Mouse (Mus musculus) thymus, postnatal 10 days (tissue): ENCODE measurements around the gene Tnc.
A peak's percentile ranks its signal among the peaks of the same experiment; 100 is the strongest.
"Not testable (repeated sequence)": the region's sequence is repeated elsewhere in the genome, so short reads cannot be mapped to it uniquely, and the experiment has no call there.

Experiments
- DNase-seq, 2 experiments: peaks; one replicate each; pipeline ENCODE4 v3.0.0; 2021; ENCODE audit warnings: low spot score in 2 of 2

Tnc gene

DNA sequence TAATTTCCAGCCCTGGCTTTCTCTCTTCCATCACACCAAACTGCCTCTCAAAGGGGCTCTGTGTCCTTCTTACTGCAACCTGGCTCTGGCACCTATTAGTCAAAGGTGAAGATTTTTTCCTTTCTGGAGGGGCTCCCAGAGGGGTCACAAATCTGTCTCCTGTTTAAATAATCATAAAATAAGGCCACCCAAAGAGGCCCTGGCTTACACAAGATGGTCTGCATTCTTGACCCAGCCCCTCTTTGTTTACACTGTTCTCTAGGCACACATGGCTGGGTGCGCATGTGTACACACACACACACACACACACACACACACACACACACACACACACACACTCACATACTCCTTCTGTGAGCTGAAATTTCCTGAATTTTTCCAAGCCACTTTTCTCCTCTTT is 83.4 kb downstream of the Tnc start:
- no peak for DNase-seq

DNA sequence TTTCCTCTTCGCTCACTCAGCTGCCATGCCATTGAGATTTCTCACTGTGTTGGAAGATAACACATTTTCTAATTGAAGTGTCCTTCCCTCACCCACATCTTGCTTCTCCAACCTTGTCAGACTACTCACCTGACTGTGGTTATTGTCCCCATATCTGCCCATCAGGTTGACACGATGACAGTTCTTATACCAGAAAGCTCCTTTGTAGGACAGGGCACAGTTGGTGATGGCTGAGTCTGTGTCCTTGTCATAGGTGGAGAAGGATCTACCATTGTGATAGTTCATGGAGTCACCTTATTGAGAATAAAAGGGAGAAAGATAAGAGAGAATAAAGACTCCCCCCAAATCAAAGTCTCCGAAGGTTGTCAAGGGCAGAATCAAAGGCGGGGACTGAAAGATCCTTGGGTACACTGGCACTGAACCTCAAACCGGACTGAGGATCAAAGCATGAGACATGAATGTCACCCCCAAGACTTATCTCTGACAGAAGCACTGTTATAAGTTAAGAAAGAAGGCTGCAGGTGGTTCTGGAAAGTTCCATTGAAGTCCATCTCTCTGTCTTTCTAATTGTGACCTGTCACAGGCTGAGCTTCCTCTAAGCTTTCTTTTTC is 84.9 kb downstream of the Tnc start:
- DNase-seq = no peak

DNA sequence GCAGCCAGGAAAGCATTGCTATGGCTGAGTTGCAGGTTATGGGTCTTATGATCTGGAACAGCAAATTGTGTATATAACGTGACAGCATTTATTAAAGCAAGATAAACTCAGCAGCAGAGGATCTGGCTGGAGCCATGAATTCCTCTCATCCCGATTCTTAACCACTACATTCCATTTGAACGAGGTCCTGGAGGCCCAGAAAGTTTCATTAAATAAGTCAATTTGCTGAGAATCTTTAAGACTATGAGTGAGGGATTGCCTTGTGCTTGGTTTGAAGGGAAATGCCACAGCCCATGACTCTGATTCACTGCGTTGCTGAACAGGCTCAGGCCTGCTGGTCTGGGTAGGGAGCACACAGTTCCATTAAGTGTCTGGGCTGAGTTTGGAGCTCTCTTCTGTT is 88.2 kb downstream of the Tnc start:
- DNase-seq = no peak

DNA sequence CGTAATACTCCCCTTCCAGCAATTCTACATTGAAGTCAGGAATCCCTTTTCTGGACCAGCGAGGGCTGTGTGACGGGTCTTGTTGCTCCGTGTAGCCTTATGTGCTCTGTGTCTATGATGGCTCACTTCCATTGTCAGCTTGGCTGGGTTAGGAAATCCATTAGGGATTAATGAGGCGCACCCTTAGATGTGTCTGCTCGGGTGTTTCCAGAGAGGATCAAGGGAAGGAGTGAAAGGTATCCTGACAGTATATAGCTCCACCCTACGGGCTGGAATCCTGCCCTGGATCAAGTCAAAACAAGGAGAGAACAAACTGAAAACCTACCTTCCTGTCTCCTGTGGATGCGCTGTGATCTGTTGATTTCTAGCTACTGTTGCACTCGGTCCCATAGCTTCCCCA is 96.8 kb downstream of the Tnc start:
- no peak for DNase-seq

DNA sequence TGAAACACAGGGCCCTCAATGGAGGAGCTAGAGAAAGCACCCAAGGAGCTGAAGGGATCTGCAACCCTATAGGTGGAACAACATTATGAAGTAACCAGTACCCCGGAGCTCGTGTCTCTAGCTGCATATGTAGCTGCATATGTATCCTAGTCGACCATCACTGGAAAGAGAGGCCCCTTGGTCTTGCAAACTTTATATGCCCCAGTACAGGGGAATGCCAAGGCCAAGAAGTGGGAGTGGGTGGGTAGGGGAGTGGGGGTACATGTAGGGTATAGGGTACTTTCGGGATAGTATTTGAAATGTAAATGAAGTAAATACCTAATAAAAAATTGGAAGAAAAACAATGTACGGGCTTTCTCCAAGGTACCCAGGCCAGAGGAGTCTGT is 98.1 kb downstream of the Tnc start:
- DNase-seq = not testable (repeated sequence)

DNA sequence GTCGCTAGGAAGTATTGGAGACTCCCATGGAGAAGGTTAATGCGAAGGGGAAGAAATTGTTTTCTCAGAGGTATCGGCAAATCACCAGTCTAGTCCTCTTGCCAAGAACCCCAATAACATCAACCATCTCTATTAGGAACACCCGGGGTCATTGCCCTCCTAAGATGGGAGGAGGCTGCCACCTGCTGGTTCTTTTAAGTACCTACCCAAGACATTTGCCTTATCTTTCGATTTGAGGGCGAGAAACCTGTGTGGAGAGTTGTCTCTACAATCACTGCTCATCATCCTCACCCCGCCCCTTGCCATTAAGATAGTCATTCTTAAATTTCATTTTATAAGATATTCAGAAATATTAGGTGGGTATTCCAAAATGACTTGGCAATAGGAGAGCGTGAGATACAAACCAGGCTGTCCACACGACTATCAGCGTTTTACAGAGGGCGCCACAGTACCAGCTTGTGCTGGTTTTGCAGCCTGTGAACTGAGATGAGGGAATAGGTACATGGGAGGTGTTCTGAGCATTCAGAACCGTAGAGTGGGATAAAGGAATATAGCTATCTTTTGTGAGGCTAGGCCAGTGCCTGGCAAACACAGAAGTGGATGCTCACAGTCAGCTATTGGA is 98.6 kb downstream of the Tnc start:
- peak; percentile 22 to 66 for DNase-seq

DNA sequence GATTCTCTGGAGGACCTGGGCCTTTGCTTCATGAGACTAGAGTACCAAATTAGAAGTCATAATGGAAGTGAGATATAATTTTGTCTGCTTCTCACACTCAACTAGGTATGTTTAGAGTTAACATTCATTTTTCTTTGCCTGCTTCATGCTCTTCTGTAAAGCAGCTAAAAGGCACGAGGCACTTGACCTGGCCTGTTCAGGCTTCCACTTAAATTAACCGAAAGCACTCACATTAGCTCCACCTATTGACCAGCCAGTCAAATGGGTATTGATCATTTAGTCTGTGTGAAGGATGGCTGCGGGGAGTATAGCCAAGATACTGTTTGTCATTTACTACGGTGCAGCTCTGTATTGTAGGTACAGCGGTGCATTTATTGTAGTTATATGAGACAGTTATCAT is 103.0 kb downstream of the Tnc start:
- DNase-seq = no peak

DNA sequence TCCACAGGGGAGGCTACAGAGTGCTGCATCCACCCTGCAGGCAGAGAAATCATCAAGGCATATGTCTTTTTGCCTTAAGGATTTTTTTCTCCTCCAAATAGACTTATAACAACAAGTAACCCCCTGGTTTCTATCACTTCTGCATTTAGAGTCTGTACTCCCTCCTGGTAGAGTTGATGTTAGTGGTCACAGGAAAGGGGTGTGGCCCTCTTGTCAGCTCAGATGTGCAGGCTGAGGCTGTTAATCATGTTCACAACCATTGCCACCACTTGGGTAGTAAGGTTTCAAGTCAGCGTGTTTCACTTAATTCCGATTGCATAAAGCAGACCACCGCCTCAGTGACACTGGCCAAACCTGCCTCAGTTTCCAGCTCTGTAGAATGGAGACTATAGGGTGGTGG is 103.9 kb downstream of the Tnc start:
- DNase-seq = no peak

DNA sequence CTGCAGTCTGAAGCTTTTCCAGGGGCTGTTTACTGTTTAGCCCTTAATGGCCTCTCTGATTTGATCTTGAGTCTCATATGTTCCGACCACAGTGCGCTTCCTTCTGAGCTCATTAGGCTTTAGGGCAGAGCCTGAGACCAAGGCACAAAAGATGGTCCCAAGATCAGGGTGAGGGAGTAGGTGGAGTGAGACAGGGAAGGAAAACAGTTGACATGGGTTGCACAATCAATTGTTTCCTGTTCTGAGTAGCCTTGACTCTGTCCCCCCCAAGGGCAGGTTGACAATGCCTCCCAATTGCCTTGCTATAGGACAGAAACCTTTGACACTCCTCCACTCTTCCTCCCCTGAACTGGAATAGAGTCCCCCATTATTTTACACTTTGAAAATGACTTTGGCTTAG is 105.4 kb downstream of the Tnc start:
- no peak for DNase-seq

DNA sequence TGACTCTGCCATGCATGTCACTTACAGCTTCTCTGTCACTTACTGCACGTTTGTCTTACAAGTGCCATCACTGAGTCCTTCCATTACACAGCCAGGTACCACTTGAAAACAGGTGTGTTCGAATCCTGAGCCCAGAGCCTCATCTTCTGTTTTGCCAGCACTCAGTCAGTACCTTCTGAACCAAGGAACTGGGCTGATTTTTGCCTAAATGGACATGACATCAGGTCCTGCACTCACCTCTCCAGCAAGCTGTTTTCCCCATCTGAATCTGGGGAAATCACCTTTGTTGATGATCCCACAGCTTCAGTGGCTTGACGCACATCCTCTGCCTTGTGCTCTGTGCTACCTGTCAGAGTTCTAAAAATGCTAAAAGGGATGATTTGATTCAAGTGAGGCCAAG is 107.4 kb downstream of the Tnc start:
- DNase-seq = no peak

DNA sequence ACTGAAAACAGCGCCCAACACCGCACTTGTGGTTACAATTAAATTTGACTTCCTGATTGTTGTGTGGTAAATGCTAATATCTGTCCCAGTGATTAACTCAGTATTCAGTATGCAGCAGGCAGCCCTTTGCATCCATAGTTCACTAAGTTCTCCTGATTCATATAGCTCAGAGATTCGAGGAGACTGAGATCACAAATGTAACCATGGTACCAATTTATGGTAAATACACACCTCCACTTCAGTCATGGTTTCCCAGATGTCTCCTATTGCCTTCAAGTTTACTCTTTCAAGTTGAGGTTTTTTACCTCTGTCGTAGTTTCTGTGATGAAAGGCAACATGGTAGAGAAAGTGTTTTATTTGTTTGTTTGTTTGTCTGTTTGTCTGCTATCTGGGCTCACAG is 110.9 kb downstream of the Tnc start:
- DNase-seq = no peak

DNA sequence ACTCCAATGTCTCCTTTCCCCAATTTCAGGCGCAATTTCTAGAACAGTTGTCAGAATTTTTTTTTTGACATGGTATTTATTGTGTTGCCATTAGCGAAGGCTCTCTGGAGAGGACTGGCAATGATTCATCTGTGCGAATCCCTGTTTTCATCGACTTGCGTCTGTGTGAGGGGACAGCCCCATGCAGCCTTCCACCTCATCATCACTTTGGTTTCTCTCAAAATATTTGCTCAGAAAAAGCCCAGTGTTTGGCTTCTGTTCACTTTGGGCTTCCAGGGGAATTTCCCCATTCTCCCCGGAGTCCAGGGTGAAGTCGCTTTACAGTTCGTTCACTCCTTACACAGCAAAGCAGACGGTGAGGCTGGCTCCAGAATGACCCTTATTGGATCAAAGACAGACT is 111.5 kb downstream of the Tnc start:
- DNase-seq = no peak

DNA sequence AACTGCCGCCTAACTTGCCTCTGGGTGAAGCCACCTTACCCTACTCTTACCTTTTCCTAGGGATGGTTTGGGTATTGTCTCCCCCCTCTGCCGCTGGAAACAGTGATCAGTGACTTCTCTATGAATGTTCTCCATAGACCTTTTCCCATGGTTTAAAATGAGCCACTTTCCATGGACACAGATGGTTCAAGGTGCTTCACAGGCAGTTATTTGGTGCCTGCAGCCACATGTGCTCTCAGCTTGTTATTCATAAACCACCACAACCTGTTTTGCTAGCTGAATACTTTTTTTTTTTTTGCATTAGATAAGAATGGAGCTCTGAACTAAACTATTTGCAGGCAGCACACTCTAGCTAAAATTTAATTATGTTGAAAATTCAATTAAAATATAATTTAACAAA is 116.0 kb downstream of the Tnc start:
- no peak for DNase-seq

DNA sequence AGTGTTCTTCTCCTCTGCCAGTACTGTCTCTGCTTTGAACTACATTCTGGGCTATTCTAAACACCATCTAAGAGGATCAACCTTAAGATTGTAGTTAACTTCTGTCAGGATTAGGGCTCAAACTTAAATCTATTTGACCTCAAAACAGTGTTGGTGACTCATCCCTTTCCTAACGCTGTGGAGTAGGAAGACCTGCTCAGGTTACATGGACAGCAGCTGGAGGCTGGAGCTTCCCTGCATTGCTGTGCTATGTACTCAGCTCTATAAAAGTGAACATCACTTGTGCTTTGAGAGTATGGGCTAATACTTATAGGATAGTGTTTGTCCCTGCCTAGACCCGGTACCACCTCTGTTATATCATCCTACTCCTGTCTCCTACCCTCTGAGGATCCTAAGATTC is 117.3 kb downstream of the Tnc start:
- DNase-seq = no peak

DNA sequence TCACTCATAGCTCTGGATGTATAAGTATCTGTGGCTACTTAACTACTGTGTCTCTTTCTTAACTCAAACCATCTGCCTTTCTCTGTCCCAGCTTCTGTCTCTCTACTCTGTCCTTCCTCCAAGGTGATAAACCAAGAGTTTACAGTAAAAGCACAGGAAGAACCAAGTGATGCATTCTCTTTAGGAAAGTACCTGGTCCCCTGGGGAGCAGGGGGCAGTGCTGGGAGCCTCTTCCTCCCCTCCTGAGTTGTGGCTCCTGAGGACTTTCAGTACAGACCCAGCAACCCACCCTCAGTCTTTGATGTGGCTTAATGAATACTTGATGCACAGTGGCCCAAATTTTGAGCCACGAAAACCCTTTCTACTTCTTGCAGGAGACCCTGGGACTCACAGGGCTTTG is 118.6 kb downstream of the Tnc start:
- DNase-seq = no peak

DNA sequence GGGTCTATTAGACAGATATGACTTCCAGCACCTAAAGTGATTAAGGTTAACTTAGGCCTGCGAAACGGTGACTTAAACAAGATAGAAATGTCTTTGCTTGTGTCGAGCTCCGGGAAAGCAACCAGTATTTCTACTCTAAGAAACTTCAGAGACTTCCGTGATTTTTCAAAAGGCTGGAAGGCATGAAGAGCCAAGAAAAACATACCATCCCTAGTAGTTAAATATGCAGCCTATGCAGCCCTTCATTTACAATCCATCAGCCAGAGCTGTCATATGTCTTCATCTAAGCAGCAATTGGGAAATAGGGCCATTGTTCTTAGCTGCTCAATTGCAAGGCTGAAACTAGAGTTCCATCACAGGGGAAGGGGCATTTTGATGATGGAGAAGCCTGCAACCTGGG is 129.6 kb downstream of the Tnc start:
- no peak for DNase-seq

DNA sequence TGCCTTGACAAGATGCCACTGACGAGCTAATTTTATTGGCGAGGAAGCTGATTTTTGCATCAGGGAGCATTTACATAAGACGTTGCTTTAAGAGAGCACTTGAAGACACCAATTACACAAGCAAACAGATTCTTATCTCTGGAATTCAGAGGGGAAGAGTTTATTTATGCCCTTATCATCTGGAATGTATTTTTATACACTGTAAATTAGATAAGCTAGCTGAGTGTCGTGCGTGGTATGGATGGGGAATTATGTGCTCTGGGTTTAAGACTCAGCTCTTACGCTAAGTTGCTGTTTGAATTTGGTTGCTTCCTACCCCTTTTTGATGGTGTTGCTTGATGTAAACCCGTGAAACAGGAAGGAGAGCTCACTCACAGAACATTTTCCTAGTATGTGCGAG is 130.1 kb downstream of the Tnc start:
- DNase-seq = no peak

DNA sequence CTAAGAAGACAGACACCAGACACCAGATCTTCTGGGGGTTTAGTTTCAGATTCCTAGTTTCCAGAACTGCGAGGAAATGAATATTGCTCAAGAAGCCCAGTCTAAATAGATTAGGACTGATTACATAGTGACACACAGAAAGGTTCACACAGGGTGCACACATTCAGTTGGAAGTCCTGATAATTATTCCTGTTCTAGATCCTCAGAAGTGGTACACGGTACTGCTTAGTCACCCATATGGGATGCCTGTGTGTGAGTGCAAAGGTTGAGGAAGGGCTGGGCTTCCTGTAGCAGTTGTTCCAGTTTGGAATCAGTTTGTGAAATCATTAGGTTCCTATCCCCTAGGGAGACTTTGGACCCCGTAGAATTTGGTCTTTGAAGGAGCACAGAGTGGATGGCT is 130.5 kb downstream of the Tnc start:
- no peak for DNase-seq
